Mouse (Mus musculus): ENCODE measurements around the gene Flrt1.

DNA sequence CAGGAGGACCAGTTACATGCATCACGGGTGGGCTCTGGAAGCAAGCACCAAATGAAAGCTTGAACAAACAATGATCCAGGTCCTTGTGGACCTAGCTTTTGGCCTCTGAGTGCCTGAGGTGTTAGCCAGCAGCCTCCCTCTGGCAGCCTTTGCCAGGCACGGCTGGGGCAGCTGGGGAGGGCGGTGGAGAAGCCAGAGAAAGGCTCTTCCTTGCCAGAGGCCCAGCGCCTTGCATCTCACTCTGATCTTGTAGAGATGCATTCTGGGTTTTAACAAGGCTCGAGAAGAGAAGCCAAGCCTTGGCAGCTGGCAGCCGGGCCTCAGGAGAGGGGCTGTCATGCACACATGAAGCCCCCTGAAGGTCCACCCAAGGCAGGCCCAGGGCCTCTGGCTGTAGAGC, 34.8 kb upstream of the Flrt1 start:
- TF ChIP-seq CTCF (IDR thresholded peaks at IDR 0.05; ENCODE audit: low read depth, low read length) (no peak), POLR2A (IDR thresholded peaks at IDR 0.05; ENCODE audit: extremely low read depth, insufficient read depth, low read length) (no peak)

Measured in liver, adult 2 months (tissue).